Mouse (Mus musculus) limb, embryonic 14.5 days (tissue): Measurements from ENCODE around the gene Gm37419. TPM values are rescaled to one million over a fixed set of nuclear protein-coding genes. Genes with fewer than 3 reads are reported as not detected.

Source experiments
- ATAC-seq: fragments of 200-750 bp; cut with Nextera tagmentation; 2 replicates; pipeline ENCODE4 v1.8.0; 2017; ENCODE audit warnings: low read depth, moderate number of reproducible peaks, moderate TSS enrichment; ENCODE audit not compliant: low FRiP score
- DNase-seq: peaks from one replicate; pipeline ENCODE4 v3.0.0-alpha.2; 2015; ENCODE audit warnings: low spot score
- H3K27ac ChIP-seq: fragments of 300-500 bp; sonication (generic); replicated peaks from 2 replicates; pipeline ENCODE4 v1.5.1; 2014; ENCODE audit warnings: low read depth, mild to moderate bottlenecking, low read length, moderate library complexity, mixed read lengths
- H3K27me3 ChIP-seq: fragments of 300-500 bp; sonication (generic); 2 replicates; pipeline ENCODE4 v1.6.1; 2014; ENCODE audit warnings: low read length, mixed read lengths; ENCODE audit not compliant: control insufficient read depth, insufficient read depth
- H3K36me3 ChIP-seq: fragments of 300-500 bp; sonication (generic); 2 replicates; pipeline ENCODE4 v1.6.1; 2014; ENCODE audit warnings: mild to moderate bottlenecking, low read length, moderate library complexity, mixed read lengths; ENCODE audit not compliant: control insufficient read depth, insufficient read depth
- H3K4me1 ChIP-seq: fragments of 300-500 bp; sonication (generic); 2 replicates; pipeline ENCODE4 v1.6.1; 2014; ENCODE audit warnings: antibody characterized with exemption, low read length, mixed read lengths; ENCODE audit not compliant: control insufficient read depth, insufficient read depth
- H3K4me2 ChIP-seq: fragments of 300-500 bp; sonication (generic); replicated peaks from 2 replicates; pipeline ENCODE4 v1.6.1; 2014; ENCODE audit warnings: low read depth, mild to moderate bottlenecking, low read length, moderate library complexity; ENCODE audit not compliant: severe bottlenecking
- H3K4me3 ChIP-seq: fragments of 300-500 bp; sonication (generic); replicated peaks from 2 replicates; pipeline ENCODE4 v1.5.1; 2014; ENCODE audit warnings: low read length
- H3K9ac ChIP-seq: fragments of 300-500 bp; sonication (generic); 2 replicates; pipeline ENCODE4 v1.6.1; 2014; ENCODE audit warnings: mild to moderate bottlenecking, low read depth, low read length, moderate library complexity; ENCODE audit not compliant: severe bottlenecking
- H3K9me3 ChIP-seq: fragments of 300-500 bp; sonication (generic); 2 replicates; pipeline ENCODE4 v1.6.1; 2016; ENCODE audit warnings: low read length; ENCODE audit not compliant: control insufficient read depth
- POLR2A ChIP-seq: fragments of 200-500 bp; IDR thresholded peaks from 2 replicates; pipeline ENCODE4 v1.8.0; 2012; ENCODE audit warnings: inconsistent platforms, mild to moderate bottlenecking, moderate library complexity, borderline replicate concordance; ENCODE audit not compliant: insufficient read depth, insufficient read length; ENCODE audit errors: extremely low read depth
- WGBS: fragments of 180-500 bp; shearing (Covaris S2); extraction: QIAGEN DNeasy Blood & Tissue Kit; methylation state at CpG from one replicate; pipeline ENCODE4 v1.1.7; 2014; 5-methylcytosine and 5-hydroxymethylcytosine counted together
- polyA plus RNA-seq, 2 experiments: library from polyadenylated mRNA; depleted of rRNA in 1 of 2; stranded (reverse) in 1 of 2; unstranded in 1 of 2; fragments of >200 nt; fragmentation: Nextera tagmentation in 1 of 2; extraction: Ambion mirVana in 1 of 2; gene quantifications; 2 replicates each; pipeline versions ENCODE4 v1.2.1 to v1.2.3; 2012 to 2014

Gene Gm37419
- polyA plus RNA-seq, 2 experiments = not detected

DNA sequence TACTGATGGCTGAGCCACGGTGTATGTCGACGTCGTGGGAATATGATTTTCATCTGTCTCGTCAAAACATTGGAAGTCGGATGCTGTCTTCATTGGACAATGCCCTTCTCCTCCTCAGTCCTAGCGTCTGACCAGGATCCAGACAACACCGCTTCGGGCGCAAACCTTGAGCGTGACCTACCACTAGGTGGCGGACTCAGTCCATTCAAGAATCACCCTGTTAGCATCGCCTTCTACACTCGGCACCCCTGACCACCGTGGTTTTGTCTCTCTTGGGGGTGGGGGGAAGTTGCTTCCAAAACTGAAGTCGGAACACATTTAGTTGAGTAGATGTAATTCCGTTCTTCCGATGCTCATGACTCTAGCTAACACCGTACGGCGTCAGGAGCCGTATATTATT lies 4.1 kb upstream of the Gm37419 start:
- ATAC-seq (peak; percentile 21), DNase-seq (peak; percentile 92)
- under 1% methylated on average over 22 of the region's 22 CpGs for WGBS
- no peaks in the 10 kb centered on the region for H3K36me3 ChIP-seq
- peak overlapping the region; percentile 48; the same call in 1 of the 2 replicates for H3K9ac ChIP-seq
- H3K27me3 ChIP-seq = peaks cover 21% of the 10 kb centered on the region
- H3K27ac ChIP-seq = no peak overlapping the region
- H3K4me3 ChIP-seq = peak overlapping the region; percentile 45
- no peak for TF ChIP-seq POLR2A
- H3K9me3 ChIP-seq = no peaks in the 10 kb centered on the region
- peak overlapping the region; percentile 97 for H3K4me2 ChIP-seq
- peaks cover 39% of the 10 kb centered on the region for H3K4me1 ChIP-seq

DNA sequence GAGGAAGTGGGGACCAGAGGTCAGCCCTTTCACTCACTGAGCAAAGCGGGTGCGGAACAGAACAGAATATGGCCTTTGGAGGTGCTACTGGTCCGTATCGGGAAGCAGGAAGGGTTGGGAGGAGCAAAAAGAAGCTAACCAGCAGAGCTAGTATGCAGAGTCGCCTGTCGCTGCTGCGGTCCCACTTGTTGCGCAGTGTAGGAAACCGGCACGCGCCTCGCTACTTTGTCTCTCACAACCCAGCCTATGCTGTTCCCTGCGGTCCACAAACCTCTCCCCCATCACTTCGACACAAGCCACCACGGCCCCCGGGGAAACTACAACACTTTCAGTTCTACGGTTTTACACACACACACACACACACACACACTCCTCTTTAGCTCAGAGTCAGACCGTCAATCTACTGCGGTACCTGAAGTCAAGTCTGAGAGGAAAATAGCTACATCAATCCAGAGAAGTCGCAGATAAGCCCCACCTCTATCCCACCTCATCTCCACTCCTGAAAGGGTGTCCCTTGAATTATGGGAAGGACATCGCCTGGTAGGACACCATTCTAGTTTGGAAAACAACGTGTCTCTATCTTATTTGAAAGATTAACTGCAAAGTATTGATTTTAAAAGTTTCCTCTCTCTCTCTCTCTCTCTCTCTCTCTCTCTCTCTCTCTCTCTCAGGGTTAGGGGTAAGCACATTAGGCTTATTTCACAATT lies 3.4 kb upstream of the Gm37419 start:
- Histone ChIP-seq H3K4me2 (peak overlapping the region; percentile 97), H3K9me3 (no peaks in the 10 kb centered on the region), H3K4me3 (peak overlapping the region; percentile 45), H3K36me3 (no peaks in the 10 kb centered on the region), H3K27me3 (peaks cover 21% of the 10 kb centered on the region), H3K27ac (no peak overlapping the region), H3K4me1 (peaks cover 39% of the 10 kb centered on the region), H3K9ac (peak overlapping the region; percentile 48)
- TF ChIP-seq POLR2A = no peak
- ATAC-seq = no peak
- no peak for DNase-seq
- under 1% methylated on average over 22 of the region's 22 CpGs for WGBS

DNA sequence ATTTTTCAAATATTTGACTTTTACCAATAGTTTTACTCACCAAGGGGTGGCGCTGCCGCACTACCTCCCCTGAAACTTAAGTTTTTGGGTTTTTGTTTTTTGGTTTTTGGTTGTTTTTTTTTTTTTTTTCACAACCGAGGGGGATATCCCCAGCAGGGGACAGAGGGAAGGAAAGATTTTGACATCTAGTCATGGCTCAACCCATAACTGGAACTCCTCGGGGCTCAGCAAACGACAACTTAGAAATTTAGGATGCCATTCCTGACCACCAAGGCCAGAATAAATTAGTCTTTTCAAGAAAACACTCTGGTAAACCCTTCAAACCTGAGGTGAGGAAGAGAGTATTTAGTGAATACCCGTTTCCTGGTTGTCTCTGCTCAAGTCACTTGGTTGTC lies 2.8 kb upstream of the Gm37419 start:
- H3K27me3 ChIP-seq = peaks cover 16% of the 10 kb centered on the region
- WGBS = 3% methylated on average over 6 of the region's 6 CpGs
- H3K9me3 ChIP-seq = no peaks in the 10 kb centered on the region
- no peak overlapping the region for H3K27ac ChIP-seq
- H3K36me3 ChIP-seq = no peaks in the 10 kb centered on the region
- DNase-seq (peak; percentile 73), ATAC-seq (no peak)
- peaks cover 42% of the 10 kb centered on the region for H3K4me1 ChIP-seq
- TF ChIP-seq POLR2A = no peak
- H3K4me2 ChIP-seq = peak overlapping the region; percentile 97
- H3K9ac ChIP-seq = no peak overlapping the region
- H3K4me3 ChIP-seq = peak overlapping the region; percentile 45

DNA sequence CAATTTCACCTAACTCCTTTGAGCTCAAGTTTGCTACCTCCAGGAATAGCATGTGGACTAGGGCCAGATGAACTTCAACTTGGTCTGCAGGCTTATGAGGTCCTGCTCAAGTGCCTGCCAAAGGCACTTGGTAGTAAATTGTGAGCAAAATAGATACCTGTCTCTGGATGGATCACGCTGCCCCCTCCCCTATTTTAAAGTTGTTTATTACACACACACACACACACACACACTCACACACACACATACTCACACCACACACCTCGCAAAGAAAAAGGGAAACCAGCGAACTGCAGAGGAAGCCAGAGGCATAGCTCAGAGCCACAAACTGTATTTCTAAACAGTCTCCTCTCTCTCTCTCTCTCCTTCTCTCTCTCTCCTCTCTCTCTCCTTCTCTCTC lies 2.1 kb upstream of the Gm37419 start:
- peaks cover 9% of the 10 kb centered on the region; the same call in 1 of the 2 replicates for H3K27me3 ChIP-seq
- H3K9ac ChIP-seq = 0 out of 2 replicates have a peak overlapping the region, but pooled peaks have one; percentile 7
- TF ChIP-seq POLR2A = no peak
- ATAC-seq (no peak), DNase-seq (no peak)
- H3K36me3 ChIP-seq = no peaks in the 10 kb centered on the region
- H3K4me3 ChIP-seq = peak overlapping the region; percentile 72
- peaks cover 43% of the 10 kb centered on the region for H3K4me1 ChIP-seq
- WGBS = 15% methylated on average over 2 of the region's 3 CpGs
- H3K9me3 ChIP-seq = no peaks in the 10 kb centered on the region
- no peak overlapping the region for H3K27ac ChIP-seq
- peak overlapping the region; percentile 97 for H3K4me2 ChIP-seq

DNA sequence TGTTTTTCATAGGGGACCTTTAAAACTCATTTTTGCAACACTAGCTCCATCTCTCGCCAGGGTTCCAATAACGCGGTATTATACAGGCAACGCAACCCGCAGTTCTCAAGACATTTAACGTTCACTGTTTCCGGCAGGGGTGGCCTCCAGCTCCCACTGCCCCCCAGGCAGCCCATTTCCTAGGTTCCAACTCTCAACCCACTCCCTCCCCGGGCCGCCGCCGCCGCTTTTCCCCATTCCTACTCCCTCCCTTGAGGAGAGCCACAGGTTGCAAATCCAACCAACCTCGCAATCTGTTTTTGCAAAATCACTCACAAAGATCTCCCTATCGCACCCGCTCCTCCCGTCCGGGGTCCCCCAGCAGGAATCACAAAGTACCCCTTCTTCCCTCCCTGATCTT lies 1.4 kb upstream of the Gm37419 start:
- WGBS = under 1% methylated on average over 17 of the region's 17 CpGs
- ATAC-seq (no peak), DNase-seq (no peak)
- no peaks in the 10 kb centered on the region for H3K36me3 ChIP-seq
- H3K4me3 ChIP-seq = peak overlapping the region; percentile 72
- no peak for TF ChIP-seq POLR2A
- no peaks in the 10 kb centered on the region for H3K9me3 ChIP-seq
- peaks cover 2% of the 10 kb centered on the region; the same call in 1 of the 2 replicates for H3K27me3 ChIP-seq
- H3K4me2 ChIP-seq = peak overlapping the region; percentile 97
- H3K4me1 ChIP-seq = peaks cover 41% of the 10 kb centered on the region
- peak overlapping the region; percentile 85 for H3K9ac ChIP-seq
- no peak overlapping the region for H3K27ac ChIP-seq
